Mouse (Mus musculus) MEL (cell line): ENCODE measurements at regions not wholly inside any gene's neighbourhood (a gene's known extent, or its start where the extent isn't known, plus 50 kb on each side); places are given as distances from the start of the nearest gene placed in this dataset.
"Not testable (repeated sequence)": the region's sequence is repeated elsewhere in the genome, so short reads cannot be mapped to it uniquely, and the experiment has no call there.

Experiments
- DNase-seq: peaks from one replicate; pipeline ENCODE4 v3.0.0; 2011; ENCODE audit warnings: low read depth, low spot score
- H3K27ac ChIP-seq: 2 replicates; pipeline ENCODE4 v1.5.1; 2012; ENCODE audit warnings: low read depth, mild to moderate bottlenecking, control low read depth, low read length, moderate library complexity; ENCODE audit not compliant: control insufficient read depth
- H3K27me3 ChIP-seq, 2 experiments: fragments of 150-350 bp in 1 of 2; sonication (generic) in 1 of 2; 2 replicates each; pipeline ENCODE4 v1.6.1; 2012; ENCODE audit warnings: low read length in 2 of 2, mild to moderate bottlenecking in 2 of 2, improper control_type of control experiment in 1 of 2, moderate library complexity in 1 of 2; ENCODE audit not compliant: insufficient read depth in 2 of 2, control insufficient read depth in 1 of 2
- H3K36me3 ChIP-seq, 2 experiments: 2 replicates each; pipeline ENCODE4 v1.6.1; 2012 to 2014; ENCODE audit warnings: low read length in 2 of 2, improper control_type of control experiment in 1 of 2, inconsistent platforms in 1 of 2, mild to moderate bottlenecking in 1 of 2; ENCODE audit not compliant: insufficient read depth in 2 of 2, control insufficient read depth in 1 of 2
- H3K4me1 ChIP-seq, 2 experiments: fragments of 150-350 bp in 1 of 2; sonication (generic) in 1 of 2; 2 replicates each; pipeline ENCODE4 v1.6.1; 2012; ENCODE audit warnings: low read length in 2 of 2, improper control_type of control experiment in 1 of 2, mild to moderate bottlenecking in 1 of 2; ENCODE audit not compliant: insufficient read depth in 2 of 2, control insufficient read depth in 1 of 2
- H3K4me3 ChIP-seq, 2 experiments: fragments of 150-350 bp in 1 of 2; sonication (generic) in 1 of 2; 2 replicates each; pipeline ENCODE4 v1.5.1; 2012; ENCODE audit warnings: low read depth in 2 of 2, low read length in 2 of 2, mild to moderate bottlenecking in 2 of 2, moderate library complexity in 2 of 2, control low read depth in 1 of 2, improper control_type of control experiment in 1 of 2; ENCODE audit not compliant: control insufficient read depth in 1 of 2, insufficient read depth in 1 of 2
- H3K79me2 ChIP-seq: 2 replicates; pipeline ENCODE4 v1.6.1; 2012; ENCODE audit warnings: mild to moderate bottlenecking, low read length, moderate library complexity; ENCODE audit not compliant: control insufficient read depth, poor library complexity, insufficient read depth
- H3K9ac ChIP-seq: 2 replicates; pipeline ENCODE4 v1.6.1; 2012; ENCODE audit warnings: low read depth, mild to moderate bottlenecking, control low read depth, low read length, moderate library complexity; ENCODE audit not compliant: control insufficient read depth, poor library complexity, severe bottlenecking
- H3K9me3 ChIP-seq: fragments of 150-350 bp; sonication (generic); replicated peaks from 2 replicates; pipeline ENCODE4 v1.6.1; 2012; ENCODE audit warnings: mild to moderate bottlenecking, low read length, improper control_type of control experiment, moderate library complexity; ENCODE audit not compliant: insufficient read depth
- CHD2 ChIP-seq: IDR thresholded peaks from 2 replicates; pipeline ENCODE4 v1.6.1; 2011; ENCODE audit warnings: low read length, improper control_type of control experiment
- CTCF ChIP-seq, 3 experiments: IDR thresholded peaks in 2 of 3; conservative IDR thresholded peaks in 1 of 3; 2 replicates each; pipeline ENCODE4 v1.5.1; 2011 to 2012; ENCODE audit warnings: low read length in 3 of 3, low read depth in 2 of 3, mild to moderate bottlenecking in 2 of 3, improper control_type of control experiment in 1 of 3, inconsistent platforms in 1 of 3, mixed read lengths in 1 of 3, moderate library complexity in 1 of 3; ENCODE audit not compliant: control insufficient read depth in 1 of 3, insufficient read depth in 1 of 3, poor library complexity in 1 of 3, severe bottlenecking in 1 of 3
- ELF1 ChIP-seq: IDR thresholded peaks from 2 replicates; pipeline ENCODE4 v1.6.1; 2014; ENCODE audit warnings: low read depth, mild to moderate bottlenecking, inconsistent platforms, low read length, improper control_type of control experiment, moderate library complexity
- EP300 ChIP-seq, 2 experiments: IDR thresholded peaks; 2 replicates each; pipeline ENCODE4 v1.6.1; 2011; ENCODE audit warnings: improper control_type of control experiment in 2 of 2, low read length in 2 of 2, low read depth in 1 of 2, mild to moderate bottlenecking in 1 of 2
- JUND ChIP-seq: IDR thresholded peaks from 2 replicates; pipeline ENCODE4 v1.6.1; 2011; ENCODE audit warnings: low read depth, mild to moderate bottlenecking, improper control_type of control experiment, low read length
- KAT2A ChIP-seq: conservative IDR thresholded peaks from 2 replicates; pipeline ENCODE4 v1.6.1; 2012; ENCODE audit warnings: low read depth, low read length, improper control_type of control experiment, inconsistent platforms
- MEF2A ChIP-seq: IDR thresholded peaks from 2 replicates; pipeline ENCODE4 v1.6.1; 2014; ENCODE audit warnings: low read depth, mild to moderate bottlenecking, inconsistent platforms, low read length, improper control_type of control experiment; ENCODE audit not compliant: poor library complexity, insufficient replicate concordance, severe bottlenecking; ENCODE audit errors: extremely low read depth
- MXI1 ChIP-seq: IDR thresholded peaks from 2 replicates; pipeline ENCODE4 v1.6.1; 2011; ENCODE audit warnings: mild to moderate bottlenecking, low read depth, low read length, improper control_type of control experiment
- MYB ChIP-seq: IDR thresholded peaks from 2 replicates; pipeline ENCODE4 v1.6.1; 2011; ENCODE audit warnings: mild to moderate bottlenecking, low read depth, low read length, improper control_type of control experiment
- MYC ChIP-seq: IDR thresholded peaks from 2 replicates; pipeline ENCODE4 v1.6.1; 2011; ENCODE audit warnings: low read depth, mild to moderate bottlenecking, low read length, improper control_type of control experiment, moderate library complexity
- POLR2AphosphoS5 ChIP-seq: IDR thresholded peaks from 2 replicates; pipeline ENCODE4 v1.6.1; 2012; ENCODE audit warnings: low read depth, borderline replicate concordance, mild to moderate bottlenecking, inconsistent platforms, low read length, moderate library complexity, mixed read lengths
- RAD21 ChIP-seq: IDR thresholded peaks from 2 replicates; pipeline ENCODE4 v1.6.1; 2011; ENCODE audit warnings: mild to moderate bottlenecking, low read depth, low read length, improper control_type of control experiment
- SMC3 ChIP-seq: IDR thresholded peaks from 2 replicates; pipeline ENCODE4 v1.6.1; 2011; ENCODE audit warnings: low read depth, low read length, improper control_type of control experiment
- USF2 ChIP-seq, 2 experiments: IDR thresholded peaks; 2 replicates each; pipeline ENCODE4 v1.6.1; 2011 to 2012; ENCODE audit warnings: improper control_type of control experiment in 2 of 2, low read length in 2 of 2, borderline replicate concordance in 1 of 2, inconsistent platforms in 1 of 2, low read depth in 1 of 2, mild to moderate bottlenecking in 1 of 2; ENCODE audit not compliant: insufficient read depth in 1 of 2
- ZC3H11A ChIP-seq: IDR thresholded peaks from 2 replicates; pipeline ENCODE4 v1.6.1; 2012; ENCODE audit warnings: low read depth, mild to moderate bottlenecking, inconsistent platforms, low read length, improper control_type of control experiment
- ZNF384 ChIP-seq: IDR thresholded peaks from 2 replicates; pipeline ENCODE4 v1.6.1; 2012; ENCODE audit warnings: low read depth, mild to moderate bottlenecking, inconsistent platforms, low read length, improper control_type of control experiment

- no peak for TF ChIP-seq EP300 (IDR thresholded peaks at IDR 0.05; ENCODE audit: low read depth in 1 of 2, low read length in 2 of 2)
These were observed 56.9 kb upstream of the Zfp366 start (continued) for GRCm38 (mm10) chr13:99127716-99128115.

GRCm38 (mm10) chr13:99126971-99127370, 57.7 kb upstream of the Zfp366 start:
- H3K4me1 ChIP-seq, H3K4me3 ChIP-seq, H3K27ac ChIP-seq, H3K79me2 ChIP-seq, H3K9me3 ChIP-seq, DNase-seq, H3K27me3 ChIP-seq, H3K9ac ChIP-seq, H3K36me3 ChIP-seq: not testable (repeated sequence)

GRCm38 (mm10) chr13:99126538-99126937, 58.1 kb upstream of the Zfp366 start:
- no peak for TF ChIP-seq USF2 (IDR thresholded peaks at IDR 0.05; ENCODE audit: borderline replicate concordance in 1 of 2, insufficient read depth in 1 of 2, low read depth in 1 of 2, low read length in 2 of 2)
- no peak for TF ChIP-seq SMC3
- TF ChIP-seq MXI1, result no peak
- H3K79me2 ChIP-seq, result no peaks in the 10 kb centered on the region
- no peaks in the 10 kb centered on the region for H3K27me3 ChIP-seq
- H3K4me1 ChIP-seq, result no peaks in the 10 kb centered on the region
- no peaks in the 10 kb centered on the region for H3K36me3 ChIP-seq
- no peak overlapping the region for H3K9ac ChIP-seq
- H3K27ac ChIP-seq, result no peak overlapping the region
- H3K9me3 ChIP-seq, result no peaks in the 10 kb centered on the region
- no peak for DNase-seq
- H3K4me3 ChIP-seq, result no peak overlapping the region

- H3K27me3 ChIP-seq, result no peaks in the 10 kb centered on the region
- no peak overlapping the region for H3K27ac ChIP-seq
- peak; percentile 24 for DNase-seq
- H3K4me3 ChIP-seq, result no peak overlapping the region; a peak in 1 of 4 replicates
- H3K4me1 ChIP-seq, result no peaks in the 10 kb centered on the region
- no peaks in the 10 kb centered on the region for H3K9me3 ChIP-seq
- H3K79me2 ChIP-seq, result no peaks in the 10 kb centered on the region
- TF ChIP-seq ZNF384 (no peak), KAT2A (no peak), POLR2AphosphoS5 (no peak), ZC3H11A (peak; percentile 20; the same call in 1 of the 2 replicates), RAD21 (peak; percentile 43), SMC3 (peak; percentile 46), MEF2A (no peak), MYC (no peak), ELF1 (no peak), MYB (no peak), CHD2 (no peak), JUND (no peak), CTCF (IDR thresholded peaks at IDR 0.05 in 2 of 3, conservative IDR thresholded peaks at IDR 0.05 in 1 of 3; ENCODE audit: control insufficient read depth in 1 of 3, insufficient read depth in 1 of 3, low read depth in 2 of 3, low read length in 3 of 3, poor library complexity in 1 of 3, severe bottlenecking in 1 of 3) (peak in 2 of 3 experiments; percentile 27 to 41; a peak in 4 of 6 replicates)
- H3K9ac ChIP-seq, result no peak overlapping the region
- no peaks in the 10 kb centered on the region for H3K36me3 ChIP-seq
These were observed 58.7 kb upstream of the Zfp366 start for GRCm38 (mm10) chr13:99125946-99126345.
